ENCODE assay signal across 12 mouse cellular contexts in genomic region chr8:110713073-110713472, GRCm38 (mm10). TPM values are rescaled to one million over a fixed set of nuclear protein-coding genes. Genes with fewer than 3 reads are reported as not detected.
A peak's percentile ranks its signal among the peaks of the same experiment; 100 is the strongest.
DNase-seq lines count a peak whose midpoint lies in the region; ATAC-seq and TF ChIP-seq lines count a peak whose summit lies in the region.
"Had no signal": no experiment of that assay in that cellular context is flagged by ENCODE, and none has a peak within 500 bp of the region (broad histone marks: within the 10 kb centered on the region; RNA-seq: fewer than 3 reads in every experiment).

No protein-coding gene starts in this region.

- H3K4me2 ChIP-seq in heart, embryonic 14.5 days (ENCODE audit: low read length) = no peak overlapping the region
- H3K4me2 ChIP-seq: embryonic facial prominence, embryonic 13.5 days; liver, embryonic 11.5 days; neural tube, embryonic 13.5 days had no signal

- no peak for TF ChIP-seq POLR2A in heart, adult 2 months (IDR thresholded peaks at IDR 0.05; ENCODE audit: insufficient read depth, low read depth, low read length)

- H3K79me2 ChIP-seq in heart, adult 2 months (replicated peaks; ENCODE audit: control insufficient read depth, insufficient read depth, low read length) = no peaks in the 10 kb centered on the region

- TF ChIP-seq EP300 in heart, adult 2 months (IDR thresholded peaks at IDR 0.05; ENCODE audit: insufficient read depth, low read depth, low read length) = 0 out of 2 replicates have a peak, but pooled peaks have one; percentile 10

- H3K27me3 ChIP-seq in heart, adult 2 months (ENCODE audit: control insufficient read depth, insufficient read depth, low read length) = no peaks in the 10 kb centered on the region
- H3K27me3 ChIP-seq in heart, embryonic 14.5 days (ENCODE audit: control insufficient read depth, insufficient read depth, low read length) = no peaks in the 10 kb centered on the region
- H3K27me3 ChIP-seq: embryonic facial prominence, embryonic 13.5 days; neural tube, embryonic 13.5 days had no signal

- H3K4me3 ChIP-seq in heart, adult 2 months = no peak overlapping the region
- H3K4me3 ChIP-seq in heart, embryonic 14.5 days (ENCODE audit: control insufficient read depth in 1 of 2, insufficient read depth in 1 of 2, low read depth in 1 of 2, low read length in 2 of 2) = no peak overlapping the region
- H3K4me3 ChIP-seq: embryonic facial prominence, embryonic 13.5 days; neural tube, embryonic 13.5 days had no signal

- DNase-seq in heart, adult 2 months = peak; percentile 55 to 76
- no peak for DNase-seq in heart, postnatal 25 days (ENCODE audit: low spot score)
- DNase-seq in Muller cell, postnatal 12 days (ENCODE audit: inconsistent ontology term) = peak; percentile 46
- peak; percentile 78 for DNase-seq in brain, adult 2 months (ENCODE audit: low read depth, low spot score)
- no peak for DNase-seq in kidney, postnatal 4 days
- DNase-seq in kidney, postnatal 36 days = no peak

- intact Hi-C loops in heart, adult 2 months (cut with DNase I) = no loop called here
- intact Hi-C loops in heart, postnatal 25 days (cut with DNase I) = no loop called here

- H3K9ac ChIP-seq in heart, adult 2 months (ENCODE audit: low read depth, low read length) = no peak overlapping the region
- 0 out of 2 replicates have a peak overlapping the region, but pooled peaks have one; percentile 21 for H3K9ac ChIP-seq in heart, embryonic 14.5 days (ENCODE audit: low read length)
- H3K9ac ChIP-seq: embryonic facial prominence, embryonic 13.5 days; neural tube, embryonic 13.5 days had no signal

- TF ChIP-seq CTCF in heart, adult 2 months (IDR thresholded peaks at IDR 0.05) = no peak

- peaks cover 32% of the 10 kb centered on the region for H3K4me1 ChIP-seq in heart, adult 2 months (ENCODE audit: control insufficient read depth, insufficient read depth, low read length)
- H3K4me1 ChIP-seq in heart, embryonic 14.5 days (ENCODE audit: control insufficient read depth in 2 of 2, insufficient read depth in 2 of 2, low read length in 2 of 2) = peaks cover 73 to 83% of the 10 kb centered on the region in 2 experiments

- peaks cover 4% of the 10 kb centered on the region for H3K36me3 ChIP-seq in heart, adult 2 months (ENCODE audit: control insufficient read depth, insufficient read depth, low read length)
- H3K36me3 ChIP-seq in heart, embryonic 14.5 days (ENCODE audit: control insufficient read depth, insufficient read depth, low read length) = no peaks in the 10 kb centered on the region; the same call in 1 of the 2 replicates

- H3K27ac ChIP-seq in heart, adult 2 months = peak overlapping the region; percentile 73; the same call in 1 of the 2 replicates
- peak overlapping the region; percentile 49 to 59; a peak in 3 of 4 replicates for H3K27ac ChIP-seq in heart, embryonic 14.5 days (replicated peaks in 1 of 2; ENCODE audit: control insufficient read depth in 1 of 2, insufficient read depth in 1 of 2, low read depth in 2 of 2, low read length in 2 of 2)
- H3K27ac ChIP-seq: neural tube, embryonic 13.5 days had no signal

- 57% methylated on average over 7 of the region's 7 CpGs for WGBS in heart, adult 2 months
- WGBS in heart, embryonic 14.5 days = 45% methylated on average over 7 of the region's 7 CpGs

- no peaks in the 10 kb centered on the region for H3K9me3 ChIP-seq in heart, embryonic 14.5 days (ENCODE audit: control insufficient read depth, low read length)
- H3K9me3 ChIP-seq: embryonic facial prominence, embryonic 13.5 days; neural tube, embryonic 13.5 days had no signal

- no peak for ATAC-seq in heart, embryonic 14.5 days (ENCODE audit: insufficient number of reproducible peaks, insufficient read depth, low FRiP score, low read depth)
- ATAC-seq: activated CD4-positive, CD25-positive, alpha-beta regulatory T cell, adult 4 months; intestine, postnatal 0 days had no signal

RNA-seq across cellular contexts. Expression of gene Mtss1l, which starts 8.2 kb away (rescaled TPM):
- total RNA-seq in heart, adult 2 months (2021) = 10 to 100 TPM; 38.8 to 39.6 TPM
- polyA plus RNA-seq in heart, adult 2 months (2012; rRNA removed) = 34.3 and 39.7 TPM in 2 replicates
- 10 to 100 TPM; 33.8 to 36.1 TPM for total RNA-seq in heart, postnatal 25 days (2021)
- polyA plus RNA-seq in heart, embryonic 14.5 days (2014; fragmentation: Nextera tagmentation; extraction: Ambion mirVana) = 17.2 and 17.6 TPM in 2 replicates

Comparison
In these comparisons a context has a peak if more than half of its experiments do, and no peak if none do; other contexts are left out.
1. DNase-seq: peak in heart, adult 2 months (2 of 2), Muller cell, postnatal 12 days (single experiment) and brain, adult 2 months (single experiment); none in heart, postnatal 25 days (single experiment), kidney, postnatal 4 days (0 of 2) and kidney, postnatal 36 days (0 of 2).